Mouse (Mus musculus): ENCODE results near the gene Iapp.
A peak's percentile ranks its signal among the peaks of the same experiment; 100 is the strongest.

DNA sequence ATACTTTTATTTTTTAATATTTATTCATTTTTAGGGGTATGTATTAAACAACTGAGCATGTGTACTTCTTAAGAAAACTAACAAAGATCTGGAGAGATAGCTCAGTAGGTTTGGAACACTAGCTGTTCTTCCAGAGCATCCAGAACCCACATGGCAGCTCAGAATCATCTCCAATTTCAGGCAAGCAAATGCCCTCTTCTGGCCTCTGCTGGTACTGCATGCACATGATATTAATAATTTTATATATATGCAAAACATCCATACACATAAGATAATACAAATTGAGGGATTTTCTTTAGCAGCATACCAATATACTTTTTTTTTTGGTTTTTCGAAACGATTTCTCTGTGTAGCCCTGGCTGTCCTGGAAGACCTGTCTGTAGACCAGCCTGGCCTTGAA is 45.3 kb downstream of the Iapp start:
- TF ChIP-seq CTCF (conservative IDR thresholded peaks at IDR 0.05; ENCODE audit: insufficient read depth, insufficient read length, low read depth, low read length), result peak; percentile 52
- TF ChIP-seq POLR2A (IDR thresholded peaks at IDR 0.05; ENCODE audit: low read depth, low read length), result no peak
